Mouse (Mus musculus) large intestine, adult 2 months (tissue): ENCODE measurements around the gene Mthfs. TPM values are rescaled to one million over a fixed set of nuclear protein-coding genes. Genes with fewer than 3 reads are reported as not detected.

Experiments
- DNase-seq: peaks from one replicate; pipeline ENCODE4 v3.0.0-alpha.2; 2012; ENCODE audit warnings: low read depth, low spot score
- WGBS: fragments of 180-500 bp; shearing (Covaris S2); methylation state at CpG from one replicate; pipeline ENCODE4 v1.1.7; 2018; 5-methylcytosine and 5-hydroxymethylcytosine counted together
- polyA plus RNA-seq: library from polyadenylated mRNA; depleted of rRNA; stranded (reverse); fragments of >200 nt; gene quantifications from 2 replicates; pipeline ENCODE4 v1.2.3, GENCODE M21; 2012; rRNA removed

Mthfs gene
- polyA plus RNA-seq, 1 experiment = 7.9 TPM

- 76% methylated on average over 4 of the region's 4 CpGs for WGBS
- DNase-seq = no peak
Measured at GRCm38 (mm10) chr9:89374650-89375049, 164.2 kb downstream of the Mthfs start.

GRCm38 (mm10) chr9:89403031-89403430 is 192.6 kb downstream of the Mthfs start:
- DNase-seq = no peak

More at GRCm38 (mm10) chr9:89403031-89403430, 192.6 kb downstream of the Mthfs start:
- WGBS = 71% methylated on average over 1 of the region's 1 CpGs

Other genes starting within 250 kb of the Mthfs start
- 0.04 TPM in 1 of 2 replicates, not detected in the other for gene Trim43b, start 117.8 kb upstream of the Mthfs start, polyA plus RNA-seq
- 6.0 and 6.7 TPM in 2 replicates for gene Bcl2a1b, start 11.5 kb upstream of the Mthfs start, polyA plus RNA-seq
- gene Gm29094, start 11.3 kb upstream of the Mthfs start, polyA plus RNA-seq = not detected in 2 replicates